Mouse (Mus musculus) spleen, postnatal 4 days (tissue): ENCODE data around the gene Bik.
"Not testable (repeated sequence)": the region's sequence is repeated elsewhere in the genome, so short reads cannot be mapped to it uniquely, and the experiment has no call there.

ENCODE experiments used
- DNase-seq, 2 experiments: peaks; one replicate each; pipeline ENCODE4 v3.0.0; 2022; ENCODE audit warnings: low spot score in 2 of 2

Gene Bik

GRCm38 (mm10) chr15:83526424-83527091 is at the start of gene Bik:
Bik (plus strand) TSS chr15:83526862.
- peak; percentile 35 to 74 for DNase-seq

- no peak for DNase-seq
These were observed 48.6 kb upstream of the Bik start for GRCm38 (mm10) chr15:83478096-83478495.

- DNase-seq = no peak
These were observed 46.8 kb upstream of the Bik start for GRCm38 (mm10) chr15:83479818-83480217.

GRCm38 (mm10) chr15:83481236-83481780 is 45.4 kb upstream of the Bik start:
- DNase-seq = no peak

GRCm38 (mm10) chr15:83482645-83483224 is 43.9 kb upstream of the Bik start:
- no peak for DNase-seq

GRCm38 (mm10) chr15:83483482-83483881 is 43.2 kb upstream of the Bik start:
- DNase-seq = peak; percentile 62 to 78

- no peak for DNase-seq
These were observed 42.4 kb upstream of the Bik start for GRCm38 (mm10) chr15:83484311-83484710.

GRCm38 (mm10) chr15:83487477-83488115 is 39.1 kb upstream of the Bik start:
- DNase-seq = no peak

- DNase-seq = no peak
These were observed 37.2 kb upstream of the Bik start for GRCm38 (mm10) chr15:83489471-83489870.

- DNase-seq = no peak
These were observed 34.8 kb upstream of the Bik start for GRCm38 (mm10) chr15:83491891-83492290.

GRCm38 (mm10) chr15:83493856-83494571 is 32.6 kb upstream of the Bik start:
- no peak for DNase-seq

- DNase-seq = no peak
These were observed 32.1 kb upstream of the Bik start for GRCm38 (mm10) chr15:83494572-83494920.

- no peak for DNase-seq
These were observed 31.5 kb upstream of the Bik start for GRCm38 (mm10) chr15:83495195-83495594.

GRCm38 (mm10) chr15:83495787-83496367 is 30.8 kb upstream of the Bik start:
- DNase-seq = no peak

GRCm38 (mm10) chr15:83497299-83497698 is 29.4 kb upstream of the Bik start:
- DNase-seq = no peak

GRCm38 (mm10) chr15:83499211-83499755 is 27.4 kb upstream of the Bik start:
- no peak for DNase-seq

GRCm38 (mm10) chr15:83500352-83500751 is 26.3 kb upstream of the Bik start:
- peak; percentile 59 to 88 for DNase-seq

- not testable (repeated sequence) for DNase-seq
These were observed 25.2 kb upstream of the Bik start for GRCm38 (mm10) chr15:83501483-83501882.

- no peak for DNase-seq
These were observed 16.5 kb upstream of the Bik start for GRCm38 (mm10) chr15:83509950-83510804.

GRCm38 (mm10) chr15:83510805-83511405 is 15.8 kb upstream of the Bik start, which contains the start of gene Ttll1:
Ttll1 (minus strand) TSS chr15:83510893.
- peak; percentile 95 to 97 for DNase-seq
